Mouse (Mus musculus): ENCODE data around the gene Ikzf4. TPM values are rescaled to one million over a fixed set of nuclear protein-coding genes. Genes with fewer than 3 reads are reported as not detected.

Gene Ikzf4
- 0.74 and 1.6 TPM in 2 replicates for polyA plus RNA-seq (2012; rRNA removed; ENCODE audit: low replicate concordance)

GRCm38 (mm10) chr10:128645111-128646011 lies at the start of gene Ikzf4:
TSS of gene Ikzf4 (minus strand) at chr10:128645991.

DNA sequence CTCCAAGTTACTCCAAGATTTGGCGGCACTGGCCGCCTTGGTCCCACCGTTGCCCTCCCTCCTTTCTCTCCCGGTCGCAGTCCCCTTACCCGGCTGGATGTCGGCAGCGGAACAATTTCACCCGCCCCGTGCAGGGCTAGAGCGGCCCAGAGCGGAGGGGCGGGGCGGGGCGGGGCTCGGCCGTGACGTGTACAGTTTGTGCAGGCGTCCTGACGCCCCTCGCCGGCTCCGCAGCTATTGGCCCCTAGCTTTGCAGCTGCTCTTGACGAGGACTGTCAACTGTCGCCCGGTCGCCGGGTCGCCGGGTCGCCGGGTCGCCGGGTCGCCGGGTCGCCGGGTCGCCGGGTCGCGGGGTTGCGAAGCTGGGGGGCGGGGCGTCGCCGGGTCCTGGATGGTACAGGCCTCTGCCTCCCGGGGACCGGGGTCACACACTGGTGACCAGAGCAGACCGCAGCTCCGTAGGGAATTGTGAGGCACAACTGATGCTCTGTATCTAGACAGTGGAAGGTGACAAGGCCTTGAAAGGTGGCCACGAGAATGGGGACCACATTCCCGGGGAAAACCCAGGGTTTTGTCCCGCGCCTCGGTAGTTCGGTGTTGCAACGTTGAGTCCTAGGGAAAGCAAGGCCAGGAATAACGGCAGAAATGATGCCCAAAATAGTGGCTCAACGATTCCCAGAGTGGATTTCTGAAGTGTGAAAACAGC lies 28.1 kb upstream of the Ikzf4 start, which contains the start of gene Suox:
Gene Suox (minus strand): TSS at position 311 of the 706 bp plus-strand sequence.

GRCm38 (mm10) chr10:128626311-128627310 lies 19.2 kb downstream of the Ikzf4 start, which contains the start of gene Rps26:
TSS of gene Rps26 (minus strand) at chr10:128626747.

DNA sequence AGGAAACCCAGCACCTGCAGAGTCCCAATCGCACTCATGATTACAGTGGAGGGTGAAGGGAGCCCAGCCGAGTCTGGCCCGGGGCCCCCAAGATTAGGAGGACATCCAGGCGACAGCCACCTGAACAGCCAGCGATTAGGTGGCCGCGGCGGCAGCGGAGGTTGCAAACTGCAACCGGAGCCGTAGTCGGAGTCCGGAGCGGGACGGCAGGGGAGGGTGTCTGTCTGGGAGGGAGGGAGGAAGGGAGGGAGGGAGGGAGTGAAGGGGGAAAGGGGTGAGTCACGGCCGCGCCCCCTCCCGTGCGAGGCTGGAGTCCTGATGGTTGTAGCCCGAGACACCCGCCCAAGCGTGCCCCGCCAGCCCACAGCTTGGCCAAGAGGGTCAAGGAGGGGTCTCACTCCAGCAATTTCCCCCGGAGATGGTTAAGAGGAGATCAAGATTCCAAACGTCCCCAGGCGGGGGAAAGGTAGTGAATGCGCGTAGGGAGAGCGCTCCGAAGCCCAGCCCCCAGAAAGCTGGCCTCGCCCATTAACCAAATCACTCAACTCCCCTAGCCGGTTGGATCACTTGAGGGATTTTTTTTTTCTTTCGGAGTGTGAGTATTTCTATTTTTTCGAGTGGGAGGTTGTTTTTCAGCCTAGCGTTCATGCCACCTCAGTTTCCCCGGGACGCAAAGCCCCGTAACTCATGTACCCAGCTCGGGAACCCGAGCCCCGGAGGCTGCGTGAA lies 56.2 kb downstream of the Ikzf4 start, which contains the start of gene Erbb3:
Gene Erbb3 (minus strand): TSS at position 189 of the 729 bp plus-strand sequence.

Other genes starting within 250 kb of the Ikzf4 start
- gene Slc39a5, start 244.8 kb downstream of the Ikzf4 start, polyA plus RNA-seq (2012; rRNA removed; ENCODE audit: low replicate concordance): 340 and 495 TPM in 2 replicates
- gene Nabp2, start 234.5 kb downstream of the Ikzf4 start, polyA plus RNA-seq (2012; rRNA removed; ENCODE audit: low replicate concordance): 23.4 and 29.3 TPM in 2 replicates
- 10.0 and 17.7 TPM in 2 replicates for gene Rnf41, start 234.3 kb downstream of the Ikzf4 start, polyA plus RNA-seq (2012; rRNA removed; ENCODE audit: low replicate concordance)
- gene Smarcc2, start 186.7 kb downstream of the Ikzf4 start, polyA plus RNA-seq (2012; rRNA removed; ENCODE audit: low replicate concordance): 59.9 and 73.0 TPM in 2 replicates
- 505 and 720 TPM in 2 replicates for gene Myl6, start 151.8 kb downstream of the Ikzf4 start, polyA plus RNA-seq (2012; rRNA removed; ENCODE audit: low replicate concordance)
- gene Myl6b, start 147.3 kb downstream of the Ikzf4 start, polyA plus RNA-seq (2012; rRNA removed; ENCODE audit: low replicate concordance): 1.4 and 1.8 TPM in 2 replicates
- 22.7 and 25.3 TPM in 2 replicates for gene Esyt1, start 120.1 kb downstream of the Ikzf4 start, polyA plus RNA-seq (2012; rRNA removed; ENCODE audit: low replicate concordance)
- gene Zc3h10, start 98.2 kb downstream of the Ikzf4 start, polyA plus RNA-seq (2012; rRNA removed; ENCODE audit: low replicate concordance): 12.1 and 13.9 TPM in 2 replicates
- gene Rpl41, start 96.7 kb downstream of the Ikzf4 start, polyA plus RNA-seq (2012; rRNA removed; ENCODE audit: low replicate concordance): 1,592 and 1,915 TPM in 2 replicates
- 4.9 and 9.0 TPM in 2 replicates for gene Pa2g4, start 80.0 kb downstream of the Ikzf4 start, polyA plus RNA-seq (2012; rRNA removed; ENCODE audit: low replicate concordance)
- 45.3 and 63.8 TPM in 2 replicates for gene Erbb3, start 56.3 kb downstream of the Ikzf4 start, polyA plus RNA-seq (2012; rRNA removed; ENCODE audit: low replicate concordance)
- 885 and 900 TPM in 2 replicates for gene Rps26, start 19.2 kb downstream of the Ikzf4 start, polyA plus RNA-seq (2012; rRNA removed; ENCODE audit: low replicate concordance)
- 3.8 and 12.6 TPM in 2 replicates for gene Suox, start 28.1 kb upstream of the Ikzf4 start, polyA plus RNA-seq (2012; rRNA removed; ENCODE audit: low replicate concordance)
- 21.5 and 28.1 TPM in 2 replicates for gene Rab5b, start 50.3 kb upstream of the Ikzf4 start, polyA plus RNA-seq (2012; rRNA removed; ENCODE audit: low replicate concordance)
- 1.1 and 2.5 TPM in 2 replicates for gene Pmel, start 58.2 kb upstream of the Ikzf4 start, polyA plus RNA-seq (2012; rRNA removed; ENCODE audit: low replicate concordance)
- gene Cdk2, start 59.0 kb upstream of the Ikzf4 start, polyA plus RNA-seq (2012; rRNA removed; ENCODE audit: low replicate concordance): 4.6 and 8.6 TPM in 2 replicates
- 34.6 and 50.5 TPM in 2 replicates for gene Dgka, start 98.9 kb upstream of the Ikzf4 start, polyA plus RNA-seq (2012; rRNA removed; ENCODE audit: low replicate concordance)
- gene Pym1, start 101.9 kb upstream of the Ikzf4 start, polyA plus RNA-seq (2012; rRNA removed; ENCODE audit: low replicate concordance): 16.5 and 19.9 TPM in 2 replicates
- 0.55 and 1.0 TPM in 2 replicates for gene Mmp19, start 144.9 kb upstream of the Ikzf4 start, polyA plus RNA-seq (2012; rRNA removed; ENCODE audit: low replicate concordance)
- gene Dnajc14, start 158.1 kb upstream of the Ikzf4 start, polyA plus RNA-seq (2012; rRNA removed; ENCODE audit: low replicate concordance): 7.2 and 12.6 TPM in 2 replicates
- 7.6 and 10.1 TPM in 2 replicates for gene Tmem198b, start 158.4 kb upstream of the Ikzf4 start, polyA plus RNA-seq (2012; rRNA removed; ENCODE audit: low replicate concordance)
- gene Sarnp, start 171.3 kb upstream of the Ikzf4 start, polyA plus RNA-seq (2012; rRNA removed; ENCODE audit: low replicate concordance): 0.52 and 0.97 TPM in 2 replicates
- 47.6 and 49.5 TPM in 2 replicates for gene Ormdl2, start 175.7 kb upstream of the Ikzf4 start, polyA plus RNA-seq (2012; rRNA removed; ENCODE audit: low replicate concordance)
- gene Gdf11, start 245.7 kb upstream of the Ikzf4 start, polyA plus RNA-seq (2012; rRNA removed; ENCODE audit: low replicate concordance): 0.36 and 0.58 TPM in 2 replicates